Mouse (Mus musculus): Measurements from ENCODE around the gene Tfdp2. TPM values are rescaled to one million over a fixed set of nuclear protein-coding genes. Genes with fewer than 3 reads are reported as not detected.

The Tfdp2 gene
- polyA plus RNA-seq, 1 experiment: 5.6 TPM

- H3K36me3 ChIP-seq (ENCODE audit: control insufficient read depth, insufficient read depth): no peaks in the 10 kb centered on the region
- no peak overlapping the region for H3K4me3 ChIP-seq
- H3K79me2 ChIP-seq (ENCODE audit: control insufficient read depth, insufficient read depth): no peaks in the 10 kb centered on the region
- no peak overlapping the region for H3K4me2 ChIP-seq (ENCODE audit: low read depth)
- H3ac ChIP-seq (ENCODE audit: control insufficient read depth, insufficient read length): no peak overlapping the region
- no peaks in the 10 kb centered on the region for H3K27me3 ChIP-seq (ENCODE audit: control insufficient read depth, insufficient read depth, insufficient read length)
- TF ChIP-seq MYOG (IDR thresholded peaks at IDR 0.05; ENCODE audit: control insufficient read depth in 1 of 3, insufficient read depth in 1 of 3, insufficient read length in 2 of 3, low read depth in 2 of 3) (no peak), TCF3 (IDR thresholded peaks at IDR 0.05; ENCODE audit: insufficient read length, low read depth) (no peak), SRF (IDR thresholded peaks at IDR 0.05; ENCODE audit: control insufficient read depth, insufficient read length, low read depth) (no peak)
These were observed 45.3 kb downstream of the Tfdp2 start for GRCm38 (mm10) chr9:96241134-96242097.

GRCm38 (mm10) chr9:96243915-96244314, 47.8 kb downstream of the Tfdp2 start:
- no peaks in the 10 kb centered on the region for H3K27me3 ChIP-seq (ENCODE audit: control insufficient read depth, insufficient read depth, insufficient read length)
- TF ChIP-seq SRF (IDR thresholded peaks at IDR 0.05; ENCODE audit: control insufficient read depth, insufficient read length, low read depth) (no peak), POLR2AphosphoS2 (IDR thresholded peaks at IDR 0.05; ENCODE audit: insufficient read length, low read depth) (no peak), MYOG (IDR thresholded peaks at IDR 0.05; ENCODE audit: control insufficient read depth in 1 of 3, insufficient read depth in 1 of 3, insufficient read length in 2 of 3, low read depth in 2 of 3) (no peak), E2F4 (IDR thresholded peaks at IDR 0.05; ENCODE audit: insufficient read depth) (no peak), CEBPB (IDR thresholded peaks at IDR 0.05; ENCODE audit: insufficient read depth, poor library complexity, severe bottlenecking) (no peak), TCF3 (IDR thresholded peaks at IDR 0.05; ENCODE audit: insufficient read length, low read depth) (no peak), REST (IDR thresholded peaks at IDR 0.05; ENCODE audit: insufficient read depth, insufficient read length) (no peak), USF1 (IDR thresholded peaks at IDR 0.05; ENCODE audit: low read depth) (no peak), MYOD1 (IDR thresholded peaks at IDR 0.05; ENCODE audit: control insufficient read depth in 1 of 3, insufficient read length in 2 of 3, low read depth in 2 of 3) (no peak), POLR2A (IDR thresholded peaks at IDR 0.05; ENCODE audit: insufficient read length, low read depth) (no peak), MAX (IDR thresholded peaks at IDR 0.05; ENCODE audit: low read depth) (no peak), TCF12 (IDR thresholded peaks at IDR 0.05; ENCODE audit: insufficient read depth, poor library complexity, severe bottlenecking) (no peak)
- no peaks in the 10 kb centered on the region for H3K36me3 ChIP-seq (ENCODE audit: control insufficient read depth, insufficient read depth)
- no peak overlapping the region for H3K4me2 ChIP-seq (ENCODE audit: low read depth)
- H3ac ChIP-seq (ENCODE audit: control insufficient read depth, insufficient read length): no peak overlapping the region
- no peaks in the 10 kb centered on the region for H3K79me2 ChIP-seq (ENCODE audit: control insufficient read depth, insufficient read depth)
- H3K4me3 ChIP-seq: no peak overlapping the region

GRCm38 (mm10) chr9:96254812-96255211, 58.7 kb downstream of the Tfdp2 start:
- H3K79me2 ChIP-seq (ENCODE audit: control insufficient read depth, insufficient read depth): no peaks in the 10 kb centered on the region
- no peak for TF ChIP-seq CEBPB (IDR thresholded peaks at IDR 0.05; ENCODE audit: insufficient read depth, poor library complexity, severe bottlenecking)
- no peak for TF ChIP-seq TCF12 (IDR thresholded peaks at IDR 0.05; ENCODE audit: insufficient read depth, poor library complexity, severe bottlenecking)
- no peak for TF ChIP-seq REST (IDR thresholded peaks at IDR 0.05; ENCODE audit: insufficient read depth, insufficient read length)
- no peak for TF ChIP-seq MAX (IDR thresholded peaks at IDR 0.05; ENCODE audit: low read depth)
- no peak for TF ChIP-seq MYOD1 (IDR thresholded peaks at IDR 0.05; ENCODE audit: control insufficient read depth in 1 of 3, insufficient read length in 2 of 3, low read depth in 2 of 3)
- no peak for TF ChIP-seq USF1 (IDR thresholded peaks at IDR 0.05; ENCODE audit: low read depth)
- TF ChIP-seq E2F4 (IDR thresholded peaks at IDR 0.05; ENCODE audit: insufficient read depth): no peak
- TF ChIP-seq SRF (IDR thresholded peaks at IDR 0.05; ENCODE audit: control insufficient read depth, insufficient read length, low read depth): no peak
- TF ChIP-seq POLR2A (IDR thresholded peaks at IDR 0.05; ENCODE audit: insufficient read length, low read depth): no peak
- TF ChIP-seq POLR2AphosphoS2 (IDR thresholded peaks at IDR 0.05; ENCODE audit: insufficient read length, low read depth): no peak
- no peak for TF ChIP-seq MYOG (IDR thresholded peaks at IDR 0.05; ENCODE audit: control insufficient read depth in 1 of 3, insufficient read depth in 1 of 3, insufficient read length in 2 of 3, low read depth in 2 of 3)
- no peak for TF ChIP-seq TCF3 (IDR thresholded peaks at IDR 0.05; ENCODE audit: insufficient read length, low read depth)
- H3K4me2 ChIP-seq (ENCODE audit: low read depth): no peak overlapping the region
- no peaks in the 10 kb centered on the region for H3K27me3 ChIP-seq (ENCODE audit: control insufficient read depth, insufficient read depth, insufficient read length)
- no peak overlapping the region for H3K4me3 ChIP-seq
- H3ac ChIP-seq (ENCODE audit: control insufficient read depth, insufficient read length): no peak overlapping the region
- no peaks in the 10 kb centered on the region for H3K36me3 ChIP-seq (ENCODE audit: control insufficient read depth, insufficient read depth)

GRCm38 (mm10) chr9:96258478-96258877, 62.4 kb downstream of the Tfdp2 start:
- TF ChIP-seq CEBPB (IDR thresholded peaks at IDR 0.05; ENCODE audit: insufficient read depth, poor library complexity, severe bottlenecking) (no peak), TCF12 (IDR thresholded peaks at IDR 0.05; ENCODE audit: insufficient read depth, poor library complexity, severe bottlenecking) (no peak), POLR2A (IDR thresholded peaks at IDR 0.05; ENCODE audit: insufficient read length, low read depth) (no peak), MYOG (IDR thresholded peaks at IDR 0.05; ENCODE audit: control insufficient read depth in 1 of 3, insufficient read depth in 1 of 3, insufficient read length in 2 of 3, low read depth in 2 of 3) (no peak), E2F4 (IDR thresholded peaks at IDR 0.05; ENCODE audit: insufficient read depth) (no peak), MAX (IDR thresholded peaks at IDR 0.05; ENCODE audit: low read depth) (no peak), POLR2AphosphoS2 (IDR thresholded peaks at IDR 0.05; ENCODE audit: insufficient read length, low read depth) (no peak), TCF3 (IDR thresholded peaks at IDR 0.05; ENCODE audit: insufficient read length, low read depth) (no peak), REST (IDR thresholded peaks at IDR 0.05; ENCODE audit: insufficient read depth, insufficient read length) (no peak), USF1 (IDR thresholded peaks at IDR 0.05; ENCODE audit: low read depth) (no peak), SRF (IDR thresholded peaks at IDR 0.05; ENCODE audit: control insufficient read depth, insufficient read length, low read depth) (no peak), MYOD1 (IDR thresholded peaks at IDR 0.05; ENCODE audit: control insufficient read depth in 1 of 3, insufficient read length in 2 of 3, low read depth in 2 of 3) (no peak)
- peak overlapping the region; percentile 24 for H3K4me3 ChIP-seq
- H3K27me3 ChIP-seq (ENCODE audit: control insufficient read depth, insufficient read depth, insufficient read length): no peaks in the 10 kb centered on the region
- no peaks in the 10 kb centered on the region for H3K36me3 ChIP-seq (ENCODE audit: control insufficient read depth, insufficient read depth)
- no peaks in the 10 kb centered on the region for H3K79me2 ChIP-seq (ENCODE audit: control insufficient read depth, insufficient read depth)
- H3K4me2 ChIP-seq (ENCODE audit: low read depth): no peak overlapping the region
- no peak overlapping the region for H3ac ChIP-seq (ENCODE audit: control insufficient read depth, insufficient read length)

Measured in myocyte (in vitro differentiated cells).